Mouse (Mus musculus) midbrain, embryonic 11.5 days (tissue): ENCODE data around the gene Arid5b. TPM values are rescaled to one million over a fixed set of nuclear protein-coding genes. Genes with fewer than 3 reads are reported as not detected.

Source experiments
- ATAC-seq: fragments of 200-750 bp; cut with Nextera tagmentation; 2 replicates; pipeline ENCODE4 v1.8.0; 2017; ENCODE audit warnings: moderate TSS enrichment, moderate library complexity; ENCODE audit not compliant: low FRiP score
- DNase-seq: peaks from one replicate; pipeline ENCODE4 v3.0.0; 2015; ENCODE audit warnings: low spot score; ENCODE audit errors: missing footprints
- H3K27ac ChIP-seq: fragments of 300-500 bp; sonication (generic); 2 replicates; pipeline ENCODE4 v1.5.1; 2014; ENCODE audit warnings: low read depth, low read length
- H3K27me3 ChIP-seq: fragments of 300-500 bp; sonication (generic); 2 replicates; pipeline ENCODE4 v1.6.1; 2014; ENCODE audit warnings: mild to moderate bottlenecking, low read length, moderate library complexity, mixed read lengths; ENCODE audit not compliant: control insufficient read depth, insufficient read depth
- H3K36me3 ChIP-seq: fragments of 300-500 bp; sonication (generic); 2 replicates; pipeline ENCODE4 v1.6.1; 2014; ENCODE audit warnings: mild to moderate bottlenecking, low read length, moderate library complexity, mixed read lengths; ENCODE audit not compliant: control insufficient read depth, insufficient read depth
- H3K4me1 ChIP-seq: fragments of 300-500 bp; sonication (generic); 2 replicates; pipeline ENCODE4 v1.6.1; 2014; ENCODE audit warnings: low read length; ENCODE audit not compliant: control insufficient read depth, insufficient read depth
- H3K4me2 ChIP-seq: fragments of 300-500 bp; sonication (generic); 2 replicates; pipeline ENCODE4 v1.6.1; 2014; ENCODE audit warnings: mild to moderate bottlenecking, moderate library complexity
- H3K4me3 ChIP-seq: fragments of 300-500 bp; sonication (generic); 2 replicates; pipeline ENCODE4 v1.5.1; 2014; ENCODE audit warnings: low read depth, low read length
- H3K9ac ChIP-seq: fragments of 300-500 bp; sonication (generic); 2 replicates; pipeline ENCODE4 v1.6.1; 2014; ENCODE audit warnings: low read length
- H3K9me3 ChIP-seq: fragments of 300-500 bp; sonication (generic); 2 replicates; pipeline ENCODE4 v1.6.1; 2016; ENCODE audit warnings: low read length; ENCODE audit not compliant: control insufficient read depth
- WGBS: fragments of 180-500 bp; shearing (Covaris S2); extraction: QIAGEN DNeasy Blood & Tissue Kit; methylation state at CpG from one replicate; pipeline ENCODE4 v1.1.7; 2014; 5-methylcytosine and 5-hydroxymethylcytosine counted together
- polyA plus RNA-seq: library from polyadenylated mRNA; unstranded; fragments of >200 nt; fragmentation: Nextera tagmentation; extraction: Ambion mirVana; gene quantifications from 2 replicates; pipeline ENCODE4 v1.2.1, GENCODE M21; 2014

The Arid5b gene
- polyA plus RNA-seq: 13.4 and 13.9 TPM in 2 replicates

- WGBS: under 1% methylated on average over 24 of the region's 24 CpGs
- peaks cover 14% of the 10 kb centered on the region for H3K4me1 ChIP-seq
- no peak for ATAC-seq
Observed at GRCm38 (mm10) chr10:68278632-68279361, at the start of gene Arid5b. Gene Arid5b, minus strand, starts transcription at chr10:68278740.

GRCm38 (mm10) chr10:68325378-68325777, 46.8 kb upstream of the Arid5b start:
- ATAC-seq: no peak
- no peaks in the 10 kb centered on the region for H3K27me3 ChIP-seq
- no peaks in the 10 kb centered on the region for H3K4me1 ChIP-seq
- H3K9me3 ChIP-seq: no peaks in the 10 kb centered on the region
- no peaks in the 10 kb centered on the region for H3K36me3 ChIP-seq
- WGBS: 88% methylated on average over 6 of the region's 6 CpGs
- no peak for DNase-seq
- no peak overlapping the region for H3K4me3 ChIP-seq
- no peak overlapping the region for H3K9ac ChIP-seq
- H3K4me2 ChIP-seq: no peak overlapping the region
- no peak overlapping the region for H3K27ac ChIP-seq

More at GRCm38 (mm10) chr10:68278632-68279361, at the start of gene Arid5b:
- Histone ChIP-seq H3K9ac (peak within 1 kb of the TSS; percentile 61), H3K4me3 (peak within 1 kb of the TSS; percentile 42), H3K27ac (peak within 1 kb of the TSS; percentile 52; the same call in 1 of the 2 replicates), H3K9me3 (no peaks in the 10 kb centered on the region), H3K36me3 (no peaks in the 10 kb centered on the region), H3K4me2 (peak within 1 kb of the TSS; percentile 67), H3K27me3 (peaks cover 2% of the 10 kb centered on the region; the same call in 1 of the 2 replicates)
- peak; percentile 98 for DNase-seq

DNA sequence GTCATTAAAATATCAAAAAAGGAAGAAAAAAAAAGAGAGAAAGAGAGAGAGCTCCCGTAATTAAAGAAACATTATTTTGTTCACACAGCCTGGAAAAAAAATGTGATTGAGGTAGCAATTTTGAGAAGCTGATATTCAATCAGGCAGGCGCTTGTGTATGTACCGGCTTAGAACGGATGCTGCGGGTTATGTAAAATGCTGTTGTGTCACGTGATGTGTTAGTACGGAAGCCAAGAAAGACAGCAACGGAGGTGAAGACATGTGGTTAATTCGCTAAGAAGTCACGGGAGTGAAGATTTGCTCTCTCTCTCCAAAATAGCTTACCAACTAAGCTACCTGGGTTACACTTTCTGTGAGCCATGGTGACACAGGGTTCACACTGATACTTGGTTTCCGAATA, 45.5 kb upstream of the Arid5b start:
- Histone ChIP-seq H3K4me3 (no peak overlapping the region), H3K27me3 (no peaks in the 10 kb centered on the region), H3K9me3 (no peaks in the 10 kb centered on the region), H3K9ac (no peak overlapping the region), H3K36me3 (no peaks in the 10 kb centered on the region), H3K4me2 (no peak overlapping the region), H3K4me1 (no peaks in the 10 kb centered on the region), H3K27ac (no peak overlapping the region)
- no peak for ATAC-seq
- WGBS: 85% methylated on average over 11 of the region's 11 CpGs
- DNase-seq: no peak

DNA sequence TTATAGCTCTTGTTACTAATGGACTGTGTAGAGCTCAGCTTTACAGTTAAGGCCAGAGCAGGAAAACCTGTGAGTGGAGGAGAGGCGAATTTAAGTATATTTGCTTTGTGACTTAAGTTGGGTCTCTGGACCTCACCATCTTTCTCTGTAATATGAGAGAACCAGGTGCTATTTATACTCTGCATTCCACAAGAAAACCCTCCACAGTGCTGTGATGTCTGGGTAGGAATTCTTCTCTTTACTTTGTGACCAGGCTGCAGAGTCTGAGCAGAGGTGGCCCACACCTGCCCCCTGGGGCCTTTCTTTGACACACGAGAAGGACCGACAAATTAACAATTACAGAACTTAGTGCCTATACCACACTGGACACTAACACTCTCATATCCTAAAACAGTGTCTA, 44.6 kb upstream of the Arid5b start:
- no peak for ATAC-seq
- 84% methylated on average over 3 of the region's 3 CpGs for WGBS
- H3K4me3 ChIP-seq: no peak overlapping the region

GRCm38 (mm10) chr10:68320986-68321385, 42.4 kb upstream of the Arid5b start:
- H3K27ac ChIP-seq: no peak overlapping the region
- no peaks in the 10 kb centered on the region for H3K27me3 ChIP-seq
- no peak overlapping the region for H3K9ac ChIP-seq
- H3K4me3 ChIP-seq: no peak overlapping the region
- DNase-seq (no peak), ATAC-seq (no peak)
- H3K4me1 ChIP-seq: no peaks in the 10 kb centered on the region
- no peaks in the 10 kb centered on the region for H3K36me3 ChIP-seq
- H3K9me3 ChIP-seq: no peaks in the 10 kb centered on the region
- 66% methylated on average over 4 of the region's 4 CpGs for WGBS
- no peak overlapping the region for H3K4me2 ChIP-seq

More for the DNA sequence above, 44.6 kb upstream of the Arid5b start:
- Histone ChIP-seq H3K9ac (no peak overlapping the region), H3K27ac (no peak overlapping the region), H3K9me3 (no peaks in the 10 kb centered on the region), H3K36me3 (no peaks in the 10 kb centered on the region), H3K27me3 (no peaks in the 10 kb centered on the region), H3K4me1 (no peaks in the 10 kb centered on the region), H3K4me2 (no peak overlapping the region)
- DNase-seq: no peak

DNA sequence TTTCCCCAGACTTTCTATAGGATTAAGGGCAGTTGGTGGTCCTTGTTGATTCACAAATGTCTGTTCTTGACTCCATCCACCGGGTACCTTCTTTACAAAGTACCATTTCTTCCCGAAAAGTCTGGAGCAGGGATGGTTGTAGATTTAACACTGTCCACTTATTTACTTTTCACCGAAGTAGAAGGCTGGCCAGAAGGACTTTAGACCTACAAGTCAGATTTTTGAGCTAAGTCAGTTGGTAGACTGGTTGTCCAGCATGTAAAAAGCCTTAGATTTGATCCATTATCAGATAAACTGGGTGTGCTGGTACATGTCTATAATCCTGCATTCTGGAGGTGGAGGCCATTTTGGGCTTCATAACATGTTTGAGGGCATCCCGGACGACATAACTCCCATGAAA, 42.0 kb upstream of the Arid5b start:
- ATAC-seq (no peak), DNase-seq (no peak)
- Histone ChIP-seq H3K36me3 (no peaks in the 10 kb centered on the region), H3K4me2 (no peak overlapping the region), H3K9ac (no peak overlapping the region), H3K4me1 (no peaks in the 10 kb centered on the region), H3K4me3 (no peak overlapping the region), H3K27ac (no peak overlapping the region), H3K9me3 (no peaks in the 10 kb centered on the region), H3K27me3 (no peaks in the 10 kb centered on the region)
- 89% methylated on average over 5 of the region's 5 CpGs for WGBS

GRCm38 (mm10) chr10:68319438-68319837, 40.9 kb upstream of the Arid5b start:
- Histone ChIP-seq H3K9ac (no peak overlapping the region), H3K4me2 (no peak overlapping the region), H3K9me3 (no peaks in the 10 kb centered on the region), H3K36me3 (no peaks in the 10 kb centered on the region), H3K4me3 (no peak overlapping the region), H3K27ac (no peak overlapping the region), H3K4me1 (no peaks in the 10 kb centered on the region), H3K27me3 (no peaks in the 10 kb centered on the region)
- WGBS: 78% methylated on average over 6 of the region's 6 CpGs
- ATAC-seq (no peak), DNase-seq (no peak)

DNA sequence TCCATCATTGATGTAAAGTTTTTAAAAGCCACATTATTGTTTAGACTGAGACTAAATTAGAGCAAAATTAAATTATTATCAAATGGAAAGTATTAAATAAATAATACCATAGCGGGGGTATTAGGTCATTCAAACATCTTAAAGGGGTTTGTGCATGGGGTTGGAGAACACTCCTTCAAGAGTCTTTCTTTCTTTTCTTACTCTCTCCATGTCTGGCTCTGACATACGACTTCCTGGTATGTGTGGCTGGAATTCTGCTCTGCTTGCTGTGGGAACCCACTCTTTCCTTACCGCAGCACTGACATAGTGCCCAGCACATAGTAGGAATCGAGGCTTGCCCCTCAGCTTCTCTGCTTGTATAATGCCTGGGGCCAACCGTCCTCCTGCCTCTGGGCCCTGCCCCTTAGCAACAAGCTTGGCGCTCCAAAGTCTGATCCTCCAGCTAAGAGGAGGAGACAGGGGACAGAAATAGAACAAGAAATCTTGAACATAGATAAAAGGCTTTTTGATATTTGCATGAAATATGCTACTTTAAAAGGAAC, 40.0 kb upstream of the Arid5b start:
- Histone ChIP-seq H3K4me1 (no peaks in the 10 kb centered on the region), H3K4me2 (no peak overlapping the region), H3K4me3 (no peak overlapping the region), H3K36me3 (no peaks in the 10 kb centered on the region), H3K9me3 (no peaks in the 10 kb centered on the region), H3K27ac (no peak overlapping the region), H3K9ac (no peak overlapping the region), H3K27me3 (no peaks in the 10 kb centered on the region)
- ATAC-seq (no peak), DNase-seq (no peak)
- WGBS: 71% methylated on average over 6 of the region's 6 CpGs

DNA sequence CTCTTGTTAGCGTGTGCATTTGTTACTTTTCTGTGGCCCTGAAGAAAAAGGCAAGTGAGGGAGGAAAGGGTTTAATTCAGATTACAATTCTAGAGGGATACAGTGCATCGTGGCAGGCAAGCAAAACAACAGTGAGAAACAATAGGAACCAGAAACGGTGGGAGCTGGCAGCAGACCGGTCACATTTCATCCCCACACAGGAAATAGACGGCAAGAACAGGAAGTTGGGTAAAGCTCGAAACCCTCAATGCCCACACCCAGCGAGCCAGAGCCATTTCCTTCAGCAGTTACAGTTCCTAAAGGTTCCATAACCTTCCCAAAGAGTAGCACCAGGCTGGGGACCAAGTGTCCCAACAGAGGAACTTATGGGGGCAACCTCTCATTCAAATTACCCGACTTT, 34.2 kb upstream of the Arid5b start:
- Histone ChIP-seq H3K27ac (no peak overlapping the region), H3K4me1 (no peaks in the 10 kb centered on the region), H3K27me3 (no peaks in the 10 kb centered on the region), H3K4me3 (no peak overlapping the region), H3K9ac (no peak overlapping the region), H3K4me2 (no peak overlapping the region), H3K9me3 (no peaks in the 10 kb centered on the region; the same call in 1 of the 2 replicates), H3K36me3 (no peaks in the 10 kb centered on the region)
- no peak for ATAC-seq
- no peak for DNase-seq
- WGBS: 87% methylated on average over 8 of the region's 8 CpGs
